Mouse (Mus musculus) fat pad, adult 2 months (tissue): ENCODE measurements at regions not wholly inside any gene's neighbourhood (a gene's known extent, or its start where the extent isn't known, plus 50 kb on each side); places are given as distances from the start of the nearest gene placed in this dataset.

Source experiments
- DNase-seq: peaks from one replicate; pipeline ENCODE4 v3.0.0-alpha.2; 2011; ENCODE audit warnings: low read depth, low spot score; ENCODE audit errors: extremely low read depth

DNA sequence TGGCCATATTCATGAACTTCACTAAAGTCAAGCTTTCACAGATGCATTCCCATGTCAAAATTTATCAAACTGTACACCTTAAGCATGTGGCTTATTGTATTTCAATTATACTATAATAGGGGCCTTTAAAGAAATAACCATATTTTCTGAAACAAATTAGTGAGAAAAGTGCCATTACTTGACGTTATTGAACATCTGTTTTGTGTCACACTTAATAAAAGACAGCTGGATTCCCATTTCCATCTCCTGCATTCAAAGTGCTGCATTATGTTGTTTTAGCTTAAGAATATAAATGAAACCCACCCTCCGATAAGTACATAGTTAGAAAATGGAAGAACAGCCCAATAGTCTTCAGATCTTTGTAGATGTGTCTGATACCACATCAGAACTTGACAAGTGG lies 150.2 kb downstream of the Usp46 start:
- no peak for DNase-seq

DNA sequence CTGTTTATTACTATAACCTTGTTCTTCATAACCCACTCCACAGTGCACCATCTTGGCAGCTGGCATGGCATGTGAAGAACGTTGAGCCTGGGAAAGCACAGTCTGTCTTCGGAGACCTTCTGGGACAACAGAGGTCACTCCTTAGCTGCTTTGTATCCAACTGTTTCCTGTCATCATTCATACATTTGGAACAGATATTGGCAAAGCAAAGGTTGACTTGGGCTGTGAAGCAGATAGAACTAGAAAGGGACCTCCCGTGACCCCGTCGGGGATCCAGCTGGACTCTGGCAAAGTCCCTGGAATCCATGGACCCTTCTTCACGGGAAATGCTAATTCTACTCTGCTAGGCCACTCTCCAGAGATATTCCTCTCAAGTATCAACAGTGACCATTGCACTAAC lies 148.3 kb downstream of the Usp46 start:
- DNase-seq, result no peak

DNA sequence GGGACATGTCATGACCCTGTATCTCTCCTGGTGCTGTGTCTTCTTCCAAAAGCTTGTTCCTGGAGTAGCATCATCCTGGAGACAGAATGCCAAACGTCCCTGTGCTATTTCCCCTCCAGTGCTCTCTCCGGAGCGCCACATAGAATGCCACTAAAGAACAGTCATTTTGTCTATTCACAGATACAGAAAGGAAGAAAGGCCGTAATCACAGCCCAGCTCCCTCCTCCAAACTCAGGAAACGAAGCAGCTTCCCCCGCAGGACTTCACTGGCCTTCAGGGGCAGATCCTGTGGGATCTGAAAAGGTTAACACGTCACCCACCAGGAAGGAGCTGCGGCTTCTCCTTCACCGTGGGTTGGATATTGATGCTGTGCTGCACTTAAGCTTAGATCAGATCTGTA lies 140.7 kb downstream of the Usp46 start:
- DNase-seq, result no peak

DNA sequence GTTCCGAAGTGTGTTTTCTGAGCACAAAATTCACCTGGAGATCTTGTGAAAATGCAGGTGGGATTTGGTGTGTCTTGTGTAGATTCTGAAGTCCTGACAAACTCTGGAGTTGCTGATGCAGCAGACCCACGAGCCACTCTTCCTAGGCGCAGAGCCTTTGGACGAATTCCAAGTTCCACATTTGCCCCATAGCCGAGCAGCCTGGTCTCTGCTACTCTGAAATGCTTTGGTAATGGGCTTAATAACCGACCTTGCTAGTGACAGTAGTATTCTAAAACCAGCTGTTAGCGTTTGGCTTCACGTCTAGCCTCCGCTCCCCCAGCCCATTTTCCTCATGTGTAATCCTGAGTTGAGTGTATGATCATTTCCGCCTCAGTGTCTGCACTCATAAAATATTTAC lies 139.5 kb downstream of the Usp46 start:
- no peak for DNase-seq

DNA sequence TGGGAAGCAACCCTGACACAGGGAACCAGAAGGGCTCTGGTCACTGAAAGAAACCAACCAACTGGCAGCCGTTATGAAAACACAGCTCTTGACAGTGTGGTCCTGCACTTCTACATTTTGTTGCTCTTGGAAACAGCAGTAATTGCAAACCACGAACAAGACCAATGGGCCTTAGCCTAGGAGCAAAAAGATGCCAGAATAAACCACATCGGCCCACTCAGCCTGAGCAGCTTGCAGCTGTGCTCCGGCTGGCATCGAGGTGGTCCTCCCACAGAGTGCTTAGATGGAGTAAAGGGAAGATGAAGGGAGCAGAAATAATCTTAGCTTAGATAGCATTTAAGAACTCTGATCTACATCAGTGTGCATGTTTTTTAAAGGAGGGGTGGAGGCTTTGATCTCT lies 138.0 kb downstream of the Usp46 start:
- DNase-seq, result no peak

DNA sequence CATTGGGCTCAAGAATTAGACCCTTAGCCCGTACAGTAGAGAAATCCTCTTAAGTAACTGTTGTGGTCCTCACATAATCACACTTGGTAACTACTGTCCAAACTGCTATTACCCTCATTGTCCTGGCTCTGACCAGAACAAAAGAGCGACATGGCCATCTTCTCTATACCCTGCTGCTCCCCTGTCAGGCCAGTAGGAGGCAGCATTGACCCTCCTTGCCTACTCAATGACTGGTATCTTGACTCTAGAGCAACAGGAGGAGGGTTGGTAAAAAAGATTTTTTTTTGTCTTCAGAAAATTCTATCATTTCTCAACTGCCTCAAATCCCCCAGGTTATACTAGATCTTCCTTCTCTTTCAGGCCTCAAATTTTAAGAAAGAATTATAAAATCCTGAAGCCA lies 130.4 kb downstream of the Usp46 start:
- no peak for DNase-seq

DNA sequence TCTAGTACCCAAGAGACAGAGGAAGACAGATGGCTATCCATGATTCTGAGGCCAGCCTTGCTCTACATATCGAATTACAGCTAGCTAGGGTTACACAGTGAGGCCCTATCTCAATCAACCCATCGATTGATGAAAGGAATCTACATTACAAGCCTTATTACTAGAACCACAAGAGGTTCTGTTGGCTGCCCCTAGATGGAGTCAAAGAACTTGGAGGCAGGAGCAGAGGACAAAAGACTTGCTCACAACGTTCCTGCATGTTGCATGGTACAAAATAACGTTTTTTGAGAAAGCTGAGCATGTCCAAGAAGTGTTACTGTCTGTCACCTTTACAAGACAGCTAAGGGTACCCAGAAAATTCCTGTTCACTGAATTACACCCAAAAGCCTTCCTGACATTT lies 129.8 kb downstream of the Usp46 start:
- no peak for DNase-seq

DNA sequence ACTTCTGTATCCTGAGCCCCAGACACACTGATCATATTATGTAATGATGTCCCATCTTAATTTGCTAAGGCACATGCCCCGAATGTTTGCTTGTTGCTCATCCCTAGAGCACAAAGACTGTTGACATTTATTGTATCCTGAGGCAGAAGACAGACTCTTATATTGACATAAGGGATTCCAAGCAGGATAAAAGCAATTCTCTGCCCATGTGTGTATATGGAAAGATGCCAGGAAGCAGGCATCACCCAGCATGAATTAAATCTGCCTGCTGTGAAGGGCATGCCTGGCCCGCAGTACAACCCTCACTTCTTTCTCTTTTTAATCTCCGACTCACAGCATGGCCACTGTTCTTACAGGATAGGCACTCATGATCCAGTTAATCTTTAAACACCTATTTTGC lies 125.3 kb downstream of the Usp46 start:
- DNase-seq, result no peak

DNA sequence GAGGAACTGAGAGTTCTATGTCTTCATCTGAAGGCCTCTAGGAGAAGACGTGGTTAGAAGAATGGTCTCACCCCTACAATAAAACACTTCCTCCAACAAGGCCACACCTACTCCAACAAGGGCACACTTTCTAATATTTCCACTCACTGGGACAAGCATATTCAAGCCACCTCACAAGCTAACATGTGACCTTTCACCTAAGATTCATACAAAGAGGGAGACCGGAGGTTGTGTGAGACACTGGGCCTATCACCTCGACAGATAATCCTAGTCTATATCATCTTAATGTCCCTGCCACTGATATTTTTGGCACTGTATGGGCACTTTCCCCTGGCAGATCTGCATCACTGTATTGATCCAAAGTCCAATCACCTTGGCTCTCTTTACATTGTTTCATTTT lies 122.6 kb downstream of the Usp46 start:
- DNase-seq, result no peak

DNA sequence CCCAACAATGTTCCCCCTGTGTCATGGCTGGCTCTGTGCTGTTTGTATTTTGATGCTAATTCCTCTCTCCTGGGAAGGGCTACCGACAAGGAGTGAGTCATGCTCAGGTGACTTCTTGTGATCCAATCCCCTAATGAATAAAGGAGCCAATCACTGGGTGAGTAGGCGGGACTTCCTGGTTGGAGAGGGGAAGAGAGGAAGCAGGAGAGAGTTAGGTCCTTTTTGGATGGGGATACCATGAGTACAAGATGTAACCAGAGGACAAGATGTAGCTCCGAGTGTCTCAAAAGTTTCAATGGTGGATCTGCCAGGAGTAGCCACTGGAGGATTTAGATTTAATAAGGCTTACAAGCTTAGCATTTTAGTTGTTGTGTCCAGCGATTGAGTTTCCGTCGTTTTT lies 122.1 kb downstream of the Usp46 start:
- no peak for DNase-seq

DNA sequence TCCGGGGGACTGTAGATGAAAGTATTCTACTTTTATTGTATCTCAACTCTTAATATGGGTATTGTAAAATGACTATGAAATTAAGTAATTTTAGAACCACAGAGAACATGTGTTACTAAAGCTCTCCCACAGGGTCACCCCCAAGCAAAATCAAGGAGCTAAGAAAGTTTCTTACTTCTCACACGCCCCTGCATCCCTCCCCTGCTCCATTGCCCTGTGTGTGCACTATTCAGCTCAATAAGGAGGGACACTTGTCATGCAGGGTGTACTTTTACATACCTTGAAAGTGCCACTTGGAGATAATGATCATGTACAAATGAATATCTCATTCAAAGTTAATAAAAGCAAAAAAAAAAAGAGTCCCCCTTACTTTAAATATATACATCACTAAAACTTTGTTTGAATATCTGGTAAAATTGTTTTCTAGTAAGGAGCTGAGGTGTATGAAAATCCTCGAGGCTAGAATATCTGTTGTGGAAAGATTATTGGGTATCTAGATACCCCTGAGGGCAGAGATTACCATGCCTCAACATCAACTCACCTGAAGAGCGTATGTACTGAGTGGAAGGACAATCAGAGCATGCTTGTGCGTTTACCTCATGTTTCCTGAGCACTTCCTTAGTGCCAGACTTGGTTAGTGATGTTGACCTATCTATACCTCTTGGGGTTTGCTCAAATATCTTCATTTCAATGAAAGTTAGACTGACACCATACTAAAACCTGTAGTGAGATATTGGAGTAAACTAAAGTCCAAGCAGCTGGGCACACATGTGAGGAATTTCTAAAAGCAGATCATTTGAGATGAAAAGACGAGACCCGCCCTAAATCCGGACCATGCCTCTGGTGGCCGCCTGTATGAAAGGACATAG lies 120.0 kb downstream of the Usp46 start:
- no peak for DNase-seq
